ENCODE assay signal across 16 mouse cellular contexts in genomic region chr10:116156699-116157098, GRCm38 (mm10). TPM values are rescaled to one million over a fixed set of nuclear protein-coding genes. Genes with fewer than 3 reads are reported as not detected.
"Had no signal": no experiment of that assay in that cellular context is flagged by ENCODE, and none has a peak within 500 bp of the region (broad histone marks: within the 10 kb centered on the region; RNA-seq: fewer than 3 reads in every experiment).

No protein-coding gene starts in this region.

- ATAC-seq: intestine, postnatal 0 days; liver, postnatal 0 days; midbrain, embryonic 13.5 days; midbrain, embryonic 16.5 days had no signal

- DNase-seq: kidney, adult 2 months; kidney, postnatal 10 days; kidney, postnatal 36 days; left cerebral cortex, postnatal 4 days; liver, postnatal 0 days; lung, embryonic 14.5 days; lung, postnatal 10 days; thymus, adult 18-20 months; thymus, postnatal 36 days had no signal

RNA-seq across cellular contexts. Expression of gene 4933416C03Rik, which starts 43.0 kb away (rescaled TPM):
- total RNA-seq: layer of hippocampus, adult 8-10 months; layer of hippocampus, postnatal 10 days; left cerebral cortex, adult 8-10 months; left cerebral cortex, postnatal 14 days; left cerebral cortex, postnatal 4 days had no signal
